Mouse (Mus musculus): ENCODE measurements at regions not wholly inside any gene's neighbourhood (a gene's known extent, or its start where the extent isn't known, plus 50 kb on each side); places are given as distances from the start of the nearest gene placed in this dataset.
A peak's percentile ranks its signal among the peaks of the same experiment; 100 is the strongest.

GRCm38 (mm10) chr13:110471526-110471925 lies 76.7 kb downstream of the Plk2 start:
- H3K36me3 ChIP-seq (replicated peaks in 1 of 2; ENCODE audit: control insufficient read depth in 1 of 2, insufficient read depth in 1 of 2, low read length in 1 of 2): no peaks in the 10 kb centered on the region
- in situ Hi-C loops (cut with MboI; ENCODE audit: low pct_ligation_motif_present, low pct_unique_long_range_greater_than_20kb, low sequenced_read_pairs): no loop called here
- H3K4me1 ChIP-seq (ENCODE audit: control insufficient read depth in 1 of 2, insufficient read depth in 2 of 2): peaks cover 7 to 19% of the 10 kb centered on the region in 2 experiments; a peak in 3 of 4 replicates
- H3K27ac ChIP-seq (ENCODE audit: insufficient read depth, low read depth): no peak overlapping the region
- no peak overlapping the region for H3K4me3 ChIP-seq (replicated peaks in 1 of 3; ENCODE audit: low read depth in 2 of 3, low read length in 2 of 3, poor library complexity in 1 of 3)
- H3K79me2 ChIP-seq (replicated peaks; ENCODE audit: control insufficient read depth, extremely low read depth, insufficient read depth, poor library complexity, severe bottlenecking): no peaks in the 10 kb centered on the region
- peak; percentile 19 for DNase-seq (ENCODE audit: extremely low read depth)
- H3K9ac ChIP-seq (ENCODE audit: insufficient read depth, low read depth): no peak overlapping the region
- no peaks in the 10 kb centered on the region for H3K27me3 ChIP-seq (replicated peaks)
- H3K9me3 ChIP-seq (replicated peaks; ENCODE audit: low read length): no peaks in the 10 kb centered on the region
- TF ChIP-seq NRF1 (IDR thresholded peaks at IDR 0.05; ENCODE audit: low read depth, low read length) (no peak), MAFK (IDR thresholded peaks at IDR 0.05; ENCODE audit: insufficient replicate concordance, low read length) (peak; percentile 50; the same call in 1 of the 2 replicates)
- dilution Hi-C loops (cut with MboI; ENCODE audit: extremely low pct_ligation_motif_present, extremely low pct_unique_long_range_greater_than_20kb, low sequenced_read_pairs): no loop called here
- H3K4me2 ChIP-seq (ENCODE audit: insufficient read depth, low read depth, poor library complexity, severe bottlenecking): no peak overlapping the region; the same call in 1 of the 2 replicates

GRCm38 (mm10) chr13:110477709-110478108 lies 82.9 kb downstream of the Plk2 start:
- in situ Hi-C loops (cut with MboI; ENCODE audit: low pct_ligation_motif_present, low pct_unique_long_range_greater_than_20kb, low sequenced_read_pairs): no loop called here
- Histone ChIP-seq H3K4me2 (ENCODE audit: insufficient read depth, low read depth, poor library complexity, severe bottlenecking) (no peak overlapping the region), H3K4me1 (ENCODE audit: control insufficient read depth in 1 of 2, insufficient read depth in 2 of 2) (peaks cover 0 to 11% of the 10 kb centered on the region in 2 experiments; a peak in 2 of 4 replicates), H3K4me3 (replicated peaks in 1 of 3; ENCODE audit: low read depth in 2 of 3, low read length in 2 of 3, poor library complexity in 1 of 3) (no peak overlapping the region), H3K27me3 (replicated peaks) (no peaks in the 10 kb centered on the region), H3K9me3 (replicated peaks; ENCODE audit: low read length) (no peaks in the 10 kb centered on the region), H3K36me3 (replicated peaks in 1 of 2; ENCODE audit: control insufficient read depth in 1 of 2, insufficient read depth in 1 of 2, low read length in 1 of 2) (no peaks in the 10 kb centered on the region), H3K27ac (ENCODE audit: insufficient read depth, low read depth) (no peak overlapping the region), H3K9ac (ENCODE audit: insufficient read depth, low read depth) (no peak overlapping the region), H3K79me2 (replicated peaks; ENCODE audit: control insufficient read depth, extremely low read depth, insufficient read depth, poor library complexity, severe bottlenecking) (no peaks in the 10 kb centered on the region)
- peak; percentile 5 for DNase-seq (ENCODE audit: extremely low read depth)
- no peak for TF ChIP-seq MAZ (IDR thresholded peaks at IDR 0.05; ENCODE audit: low read depth, low read length)
- no peak for TF ChIP-seq TBP (conservative IDR thresholded peaks at IDR 0.05; ENCODE audit: low read depth, low read length)
- no peak for TF ChIP-seq ZNF384 (IDR thresholded peaks at IDR 0.05; ENCODE audit: low read depth, low read length)
- TF ChIP-seq GABPA (IDR thresholded peaks at IDR 0.05; ENCODE audit: insufficient replicate concordance, low read depth, low read length): no peak
- TF ChIP-seq SMC3 (IDR thresholded peaks at IDR 0.05; ENCODE audit: low read depth, low read length): no peak
- no peak for TF ChIP-seq PAX5 (IDR thresholded peaks at IDR 0.05; ENCODE audit: low read length)
- TF ChIP-seq ZMIZ1 (IDR thresholded peaks at IDR 0.05; ENCODE audit: low read depth, low read length): no peak
- no peak for TF ChIP-seq JUN (IDR thresholded peaks at IDR 0.05; ENCODE audit: insufficient read depth, low read depth, low read length)
- no peak for TF ChIP-seq MXI1 (IDR thresholded peaks at IDR 0.05; ENCODE audit: low read depth, low read length)
- no peak for TF ChIP-seq POLR2AphosphoS2 (IDR thresholded peaks at IDR 0.05; ENCODE audit: low read depth, low read length)
- TF ChIP-seq CHD1 (IDR thresholded peaks at IDR 0.05; ENCODE audit: low read depth, low read length): no peak
- no peak for TF ChIP-seq ZKSCAN1 (IDR thresholded peaks at IDR 0.05; ENCODE audit: borderline replicate concordance, low read depth, low read length)
- dilution Hi-C loops (cut with MboI; ENCODE audit: extremely low pct_ligation_motif_present, extremely low pct_unique_long_range_greater_than_20kb, low sequenced_read_pairs): no loop called here

All from CH12.LX (cell line).